Mouse (Mus musculus) olfactory bulb, adult 2 months (tissue): ENCODE results near the gene Map3k4. TPM values are rescaled to one million over a fixed set of nuclear protein-coding genes. Genes with fewer than 3 reads are reported as not detected.

Experiments
- H3K27ac ChIP-seq: fragments of 200-500 bp; 2 replicates; pipeline ENCODE4 v1.5.1; 2012; ENCODE audit warnings: low read depth, low read length; ENCODE audit not compliant: insufficient read depth
- H3K4me1 ChIP-seq: fragments of 200-500 bp; 2 replicates; pipeline ENCODE4 v1.6.1; 2012; ENCODE audit warnings: low read length; ENCODE audit not compliant: control insufficient read depth, insufficient read depth
- H3K4me3 ChIP-seq: fragments of 200-500 bp; 2 replicates; pipeline ENCODE4 v1.5.1; 2012; ENCODE audit warnings: mild to moderate bottlenecking, low read depth, low read length, moderate library complexity; ENCODE audit not compliant: insufficient read depth
- CTCF ChIP-seq: fragments of 200-500 bp; IDR thresholded peaks from 2 replicates; pipeline ENCODE4 v1.5.1; 2012; ENCODE audit warnings: low read depth, mild to moderate bottlenecking, low read length, moderate library complexity; ENCODE audit not compliant: insufficient read depth
- POLR2A ChIP-seq: fragments of 200-500 bp; IDR thresholded peaks from 2 replicates; pipeline ENCODE4 v1.6.1; 2012; ENCODE audit warnings: mild to moderate bottlenecking, low read depth, low read length, moderate library complexity; ENCODE audit not compliant: insufficient read depth
- WGBS: fragments of 180-500 bp; shearing (Covaris S2); methylation state at CpG from one replicate; pipeline ENCODE4 v1.1.7; 2018; 5-methylcytosine and 5-hydroxymethylcytosine counted together
- polyA plus RNA-seq: library from polyadenylated mRNA; stranded (reverse); fragments of >200 nt; gene quantifications from 2 replicates; pipeline ENCODE4 v1.2.4, GENCODE M21; 2012; ENCODE audit warnings: low replicate concordance; ENCODE audit not compliant: missing spikeins, insufficient read depth, insufficient read length

Gene Map3k4
- polyA plus RNA-seq, 1 experiment: not detected

DNA sequence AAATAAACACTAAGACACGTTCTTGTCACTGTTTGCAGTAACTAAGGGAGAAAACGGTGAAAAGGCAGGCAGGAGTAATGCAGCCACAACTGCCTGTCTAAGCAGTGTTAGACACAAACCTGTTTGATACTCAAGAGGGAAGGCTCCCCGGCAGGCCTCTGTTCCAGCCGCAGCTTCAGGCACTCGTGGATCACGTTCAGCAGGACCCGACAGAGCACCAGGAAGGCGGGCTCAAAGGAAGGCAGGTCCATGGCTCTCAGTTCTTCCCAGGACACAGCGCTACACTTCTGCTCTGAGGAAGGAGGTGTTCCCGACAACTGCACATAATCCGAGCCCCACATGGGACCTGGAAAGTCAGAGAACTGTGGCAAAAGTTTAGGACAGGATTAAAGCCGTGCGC is 54.8 kb downstream of the Map3k4 start:
- 84% methylated on average over 13 of the region's 13 CpGs for WGBS
- Histone ChIP-seq H3K4me3 (no peak overlapping the region), H3K27ac (no peak overlapping the region), H3K4me1 (peaks cover 24% of the 10 kb centered on the region)
- TF ChIP-seq CTCF: no peak
- no peak for TF ChIP-seq POLR2A

DNA sequence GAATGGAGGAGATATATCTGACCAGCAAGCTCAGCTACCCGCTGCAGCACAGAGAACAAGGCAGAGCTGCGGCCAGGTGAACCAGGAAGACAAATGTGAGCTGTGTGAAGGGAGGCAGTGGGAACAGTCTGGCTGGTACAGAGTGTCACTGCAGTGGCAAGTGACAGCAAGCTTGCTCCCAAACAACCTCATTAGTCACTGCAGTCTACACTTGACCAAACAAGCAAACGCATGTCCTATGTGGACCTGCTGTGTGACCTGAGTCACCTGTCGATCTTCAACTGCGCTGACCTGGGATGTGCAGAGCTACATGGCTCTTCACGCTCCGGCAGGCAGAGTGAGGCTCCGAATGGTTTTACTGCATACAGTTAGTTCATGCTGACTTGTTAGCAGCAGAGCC is 55.7 kb downstream of the Map3k4 start:
- H3K27ac ChIP-seq: no peak overlapping the region
- 94% methylated on average over 8 of the region's 8 CpGs for WGBS
- TF ChIP-seq POLR2A (no peak), CTCF (no peak)
- no peak overlapping the region for H3K4me3 ChIP-seq
- peaks cover 19% of the 10 kb centered on the region for H3K4me1 ChIP-seq

DNA sequence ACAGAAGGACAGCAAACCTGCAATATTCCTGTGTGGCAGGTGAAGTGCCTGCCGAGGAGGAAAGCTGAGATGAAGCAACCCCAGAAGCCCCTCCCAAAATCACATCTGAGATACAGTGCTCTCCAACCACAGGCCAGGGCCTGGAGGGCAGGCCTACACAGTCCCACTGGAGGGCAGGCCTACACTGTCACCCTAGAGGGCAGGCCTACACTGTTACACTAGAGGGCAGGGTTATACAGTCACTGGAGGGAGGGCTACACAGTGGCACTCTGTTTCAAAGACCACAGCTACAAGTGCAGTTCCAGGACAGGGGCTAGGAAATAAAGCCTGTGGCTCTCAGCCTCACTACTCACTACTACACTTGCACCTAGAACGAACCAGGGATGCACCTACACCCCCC is 56.7 kb downstream of the Map3k4 start:
- Histone ChIP-seq H3K27ac (no peak overlapping the region), H3K4me3 (no peak overlapping the region), H3K4me1 (peaks cover 13% of the 10 kb centered on the region)
- TF ChIP-seq POLR2A: no peak
- TF ChIP-seq CTCF: no peak
- 74% methylated on average over 2 of the region's 2 CpGs for WGBS

GRCm38 (mm10) chr17:12261376-12261775 is 57.2 kb downstream of the Map3k4 start:
- Histone ChIP-seq H3K4me1 (peaks cover 9% of the 10 kb centered on the region), H3K4me3 (no peak overlapping the region), H3K27ac (no peak overlapping the region)
- TF ChIP-seq CTCF (no peak), POLR2A (no peak)
- 90% methylated on average over 7 of the region's 7 CpGs for WGBS

DNA sequence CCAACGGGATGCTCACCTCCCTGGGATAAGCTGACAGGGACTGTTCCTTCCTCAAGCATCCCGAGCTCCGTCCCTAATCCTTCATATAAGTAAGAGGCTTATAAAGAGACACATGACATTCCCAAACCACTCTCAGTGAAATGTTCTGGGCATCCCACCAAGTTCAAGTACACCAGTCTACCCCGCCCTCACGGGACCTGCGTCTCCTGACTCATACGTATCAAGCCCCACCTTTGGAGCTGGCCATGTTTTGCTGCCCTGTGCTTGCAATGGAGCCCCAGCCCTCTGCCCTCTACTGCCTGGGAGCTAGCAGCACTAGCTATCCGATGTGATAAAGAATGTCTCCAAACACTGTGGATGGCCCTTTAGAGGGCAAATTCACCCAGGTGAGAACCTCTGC is 58.6 kb downstream of the Map3k4 start:
- TF ChIP-seq CTCF (no peak), POLR2A (no peak)
- H3K4me3 ChIP-seq: no peak overlapping the region
- H3K27ac ChIP-seq: no peak overlapping the region
- no peaks in the 10 kb centered on the region for H3K4me1 ChIP-seq
- 89% methylated on average over 8 of the region's 8 CpGs for WGBS

GRCm38 (mm10) chr17:12258517-12258916 is 60.1 kb downstream of the Map3k4 start:
- H3K4me1 ChIP-seq: no peaks in the 10 kb centered on the region
- WGBS: 69% methylated on average over 6 of the region's 6 CpGs

DNA sequence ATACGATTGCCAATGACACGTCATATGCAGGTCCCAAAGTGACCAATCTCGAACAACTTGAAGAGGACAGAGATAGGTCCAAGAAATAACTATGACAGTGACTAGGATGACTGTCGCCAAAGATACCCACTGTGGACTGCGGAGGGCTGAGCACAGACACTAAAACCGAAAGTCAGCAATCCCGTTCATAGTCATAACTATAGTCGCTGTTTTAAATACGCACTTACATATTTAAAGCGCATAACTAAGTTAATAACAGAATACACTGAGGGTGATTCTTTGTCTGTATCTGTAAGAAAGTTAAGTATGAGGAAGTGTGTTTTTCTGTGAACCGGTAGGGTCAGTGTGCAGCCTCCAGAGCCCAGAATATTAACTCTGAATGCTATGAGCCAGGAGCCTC is 62.5 kb downstream of the Map3k4 start:
- TF ChIP-seq CTCF: no peak
- no peak for TF ChIP-seq POLR2A
- H3K4me3 ChIP-seq: no peak overlapping the region
- 96% methylated on average over 11 of the region's 11 CpGs for WGBS
- no peak overlapping the region for H3K27ac ChIP-seq
- no peaks in the 10 kb centered on the region for H3K4me1 ChIP-seq

More at GRCm38 (mm10) chr17:12258517-12258916, 60.1 kb downstream of the Map3k4 start:
- TF ChIP-seq CTCF: no peak
- no peak for TF ChIP-seq POLR2A
- H3K27ac ChIP-seq: no peak overlapping the region
- no peak overlapping the region for H3K4me3 ChIP-seq

- 99% methylated on average over 9 of the region's 9 CpGs for WGBS
- no peak overlapping the region for H3K4me3 ChIP-seq
- no peak overlapping the region for H3K27ac ChIP-seq
- TF ChIP-seq POLR2A (no peak), CTCF (no peak)
- no peaks in the 10 kb centered on the region for H3K4me1 ChIP-seq
These were observed 68.0 kb downstream of the Map3k4 start for GRCm38 (mm10) chr17:12250581-12250980.

GRCm38 (mm10) chr17:12249783-12250504 is 68.7 kb downstream of the Map3k4 start:
- Histone ChIP-seq H3K4me3 (no peak overlapping the region), H3K27ac (no peak overlapping the region), H3K4me1 (no peaks in the 10 kb centered on the region)
- 89% methylated on average over 19 of the region's 19 CpGs for WGBS
- TF ChIP-seq POLR2A (no peak), CTCF (no peak)

DNA sequence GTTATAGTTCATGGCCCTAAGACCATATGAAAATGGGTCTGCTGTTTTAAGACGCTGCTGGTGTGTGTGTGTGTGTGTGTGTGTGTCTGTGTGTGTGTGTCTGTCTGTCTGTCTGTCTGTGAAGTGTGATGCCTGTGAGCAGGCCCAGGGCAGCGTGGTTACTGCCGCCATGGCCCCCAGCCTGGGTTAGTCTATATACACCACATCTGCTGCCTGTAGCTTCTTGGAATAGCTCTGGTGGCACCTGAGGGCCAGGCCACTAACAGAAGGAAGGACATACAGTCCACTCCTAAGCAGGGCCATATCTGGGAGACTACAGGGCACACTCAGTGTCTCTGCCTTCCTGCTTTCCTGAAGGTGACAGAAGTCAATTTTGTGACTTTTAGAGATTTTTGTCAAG is 77.9 kb downstream of the Map3k4 start:
- H3K27ac ChIP-seq: no peak overlapping the region
- WGBS: 91% methylated on average over 3 of the region's 3 CpGs
- H3K4me3 ChIP-seq: no peak overlapping the region
- TF ChIP-seq CTCF: no peak
- TF ChIP-seq POLR2A: no peak
- H3K4me1 ChIP-seq: no peaks in the 10 kb centered on the region
